Mouse (Mus musculus) midbrain, embryonic 15.5 days (tissue): ENCODE measurements around the gene Wdr19. TPM values are rescaled to one million over a fixed set of nuclear protein-coding genes. Genes with fewer than 3 reads are reported as not detected.
"Not testable (repeated sequence)": the region's sequence is repeated elsewhere in the genome, so short reads cannot be mapped to it uniquely, and the experiment has no call there.

ENCODE experiments used
- ATAC-seq: fragments of 200-750 bp; cut with Nextera tagmentation; replicated peaks from 2 replicates; pipeline ENCODE4 v1.8.0; 2017; ENCODE audit warnings: moderate TSS enrichment
- H3K27ac ChIP-seq: fragments of 300-500 bp; sonication (generic); 2 replicates; pipeline ENCODE4 v1.5.1; 2015; ENCODE audit warnings: mild to moderate bottlenecking, inconsistent platforms
- H3K27me3 ChIP-seq: fragments of 300-500 bp; sonication (generic); replicated peaks from 2 replicates; pipeline ENCODE4 v1.6.1; 2015; ENCODE audit warnings: inconsistent platforms
- H3K36me3 ChIP-seq: fragments of 300-500 bp; sonication (generic); replicated peaks from 2 replicates; pipeline ENCODE4 v1.6.1; 2015; ENCODE audit warnings: inconsistent platforms
- H3K4me1 ChIP-seq: fragments of 300-500 bp; sonication (generic); 2 replicates; pipeline ENCODE4 v1.6.1; 2015; ENCODE audit warnings: inconsistent platforms
- H3K4me2 ChIP-seq: fragments of 300-500 bp; sonication (generic); 2 replicates; pipeline ENCODE4 v1.6.1; 2015; ENCODE audit warnings: inconsistent platforms, mild to moderate bottlenecking, moderate library complexity
- H3K4me3 ChIP-seq: fragments of 300-500 bp; sonication (generic); 2 replicates; pipeline ENCODE4 v1.5.1; 2015; ENCODE audit warnings: mild to moderate bottlenecking, inconsistent platforms
- H3K9ac ChIP-seq: fragments of 300-500 bp; sonication (generic); 2 replicates; pipeline ENCODE4 v1.6.1; 2015; ENCODE audit warnings: mild to moderate bottlenecking, inconsistent platforms
- H3K9me3 ChIP-seq: fragments of 300-500 bp; sonication (generic); 2 replicates; pipeline ENCODE4 v1.6.1; 2016; ENCODE audit warnings: inconsistent platforms
- WGBS: fragments of 180-500 bp; shearing (Covaris S2); methylation state at CpG from one replicate; pipeline ENCODE4 v1.1.7; 2015; ENCODE audit warnings: mixed read lengths; 5-methylcytosine and 5-hydroxymethylcytosine counted together
- polyA plus RNA-seq: library from polyadenylated mRNA; unstranded; fragments of >200 nt; fragmentation: Nextera tagmentation; extraction: Ambion mirVana; gene quantifications from 2 replicates; pipeline ENCODE4 v1.2.1, GENCODE M21; 2015

The Wdr19 gene
- polyA plus RNA-seq, 1 experiment from 2014 or later, result 12.7 TPM

DNA sequence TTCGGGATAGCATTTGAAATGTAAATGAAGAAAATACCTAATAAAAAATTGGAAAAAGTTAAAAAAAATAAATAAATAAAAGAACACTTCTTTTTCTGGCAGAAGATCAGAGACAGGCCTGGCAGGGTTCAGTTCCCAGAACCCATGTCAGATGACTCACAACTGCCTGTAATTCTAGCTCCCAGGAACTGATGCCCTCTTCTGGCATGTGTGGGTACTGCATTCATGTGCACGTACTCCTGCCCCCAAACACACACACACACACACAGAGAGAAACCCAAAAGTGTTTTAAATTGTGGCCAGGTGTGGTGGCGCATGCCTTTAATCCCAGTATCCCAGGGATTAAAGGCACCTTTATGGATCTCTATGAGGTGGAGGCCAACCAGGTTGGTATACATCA, 84.7 kb downstream of the Wdr19 start:
- Histone ChIP-seq H3K4me1 (no peaks in the 10 kb centered on the region), H3K4me3 (no peak overlapping the region), H3K27ac (no peak overlapping the region), H3K36me3 (0 out of 2 replicates have a peak, but pooled peaks cover 4% of the 10 kb centered on the region), H3K9ac (no peak overlapping the region), H3K9me3 (no peaks in the 10 kb centered on the region), H3K27me3 (no peaks in the 10 kb centered on the region), H3K4me2 (no peak overlapping the region)
- ATAC-seq, result no peak
- 96% methylated on average over 3 of the region's 3 CpGs for WGBS

DNA sequence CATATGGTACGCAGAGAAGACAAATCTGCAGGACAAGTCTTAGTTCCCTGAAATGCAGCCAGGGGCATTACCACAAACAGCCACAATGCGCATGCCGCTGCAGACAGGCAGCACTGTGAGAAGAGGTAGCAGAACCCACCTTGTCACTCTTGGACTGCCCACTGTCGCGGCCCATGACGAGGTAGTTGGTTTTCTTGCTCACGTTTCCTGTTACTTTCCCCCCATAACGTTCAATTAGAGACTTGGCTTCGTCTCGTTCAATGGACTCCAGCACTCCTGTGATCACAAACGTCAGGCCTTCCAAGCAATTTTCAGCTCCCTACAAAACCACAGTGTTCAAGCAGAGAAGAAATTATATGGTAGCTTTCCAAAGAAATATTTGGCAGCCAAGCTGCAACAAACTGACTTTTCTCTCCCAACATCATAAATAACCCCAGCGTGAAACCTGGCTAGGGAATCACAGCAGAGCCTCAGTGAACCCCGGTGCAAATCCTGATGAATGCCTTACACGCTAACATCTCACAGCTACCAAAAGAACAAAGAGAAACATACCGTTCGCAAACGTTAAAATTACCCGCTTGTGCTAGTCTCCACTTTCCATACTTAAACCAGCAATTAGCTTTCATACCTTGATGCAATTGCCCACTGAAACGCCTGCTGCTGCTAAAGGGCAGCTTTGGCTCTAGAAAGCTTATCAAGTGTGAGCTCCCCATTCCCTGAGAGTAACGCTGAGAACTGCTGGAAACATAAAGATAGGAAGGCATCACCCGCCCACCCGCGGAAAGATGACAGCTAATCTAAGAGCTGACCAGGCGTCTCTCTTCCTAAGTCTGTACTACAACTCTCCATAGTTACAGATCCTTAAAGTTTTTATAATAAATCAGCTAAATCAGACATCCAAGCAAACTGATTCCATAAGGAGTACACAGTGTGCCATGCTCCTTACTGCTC, 88.5 kb downstream of the Wdr19 start:
- Histone ChIP-seq H3K27me3 (no peaks in the 10 kb centered on the region), H3K27ac (no peak overlapping the region), H3K36me3 (0 out of 2 replicates have a peak, but pooled peaks cover 4% of the 10 kb centered on the region), H3K9ac (no peak overlapping the region), H3K4me3 (no peak overlapping the region), H3K9me3 (no peaks in the 10 kb centered on the region), H3K4me2 (no peak overlapping the region), H3K4me1 (no peaks in the 10 kb centered on the region)
- ATAC-seq, result no peak
- WGBS, result 89% methylated on average over 24 of the region's 24 CpGs

DNA sequence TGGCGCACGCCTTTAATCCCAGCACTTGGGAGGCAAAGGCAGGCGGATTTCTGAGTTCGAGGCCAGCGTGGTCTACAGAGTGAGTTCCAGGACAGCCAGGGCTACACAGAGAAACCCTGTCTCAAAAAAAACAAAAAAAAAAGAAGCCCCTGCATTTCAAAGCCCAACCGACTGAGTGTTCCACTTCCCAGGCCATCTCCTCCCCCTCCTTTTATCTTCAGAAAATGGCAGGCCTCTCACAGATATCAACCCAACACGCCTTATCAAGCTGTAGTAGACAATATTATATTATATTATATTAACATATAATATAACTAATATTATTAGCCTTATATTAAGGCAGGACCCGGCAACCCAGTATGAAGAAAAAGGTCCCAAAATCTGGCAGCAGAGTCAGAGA, 89.5 kb downstream of the Wdr19 start:
- not testable (repeated sequence) for H3K9me3 ChIP-seq, H3K36me3 ChIP-seq, H3K27me3 ChIP-seq, H3K4me1 ChIP-seq, ATAC-seq, H3K4me2 ChIP-seq, H3K9ac ChIP-seq, H3K27ac ChIP-seq, H3K4me3 ChIP-seq
- 88% methylated on average over 8 of the region's 8 CpGs for WGBS

DNA sequence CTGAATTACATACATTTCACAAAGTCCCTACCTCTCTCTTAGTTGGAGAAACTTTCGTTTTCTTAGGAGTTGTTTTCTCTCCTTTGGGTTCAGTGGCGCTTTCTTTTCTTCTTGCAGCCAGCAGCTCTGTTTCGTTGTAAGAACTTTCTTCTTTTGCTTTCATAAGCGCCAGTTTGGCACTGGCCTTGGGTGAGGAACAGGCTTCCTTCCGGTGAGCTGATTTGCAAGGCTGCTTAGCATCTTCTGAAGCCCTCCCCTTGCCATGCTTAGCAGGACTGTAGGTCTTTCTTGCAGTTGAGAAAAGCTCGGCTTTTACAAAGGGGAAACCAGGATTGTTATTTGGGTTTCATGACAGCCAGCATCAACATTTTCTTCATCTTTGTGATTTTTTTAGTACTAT, 94.1 kb downstream of the Wdr19 start:
- Histone ChIP-seq H3K27me3 (no peaks in the 10 kb centered on the region), H3K4me2 (no peak overlapping the region), H3K9me3 (no peaks in the 10 kb centered on the region), H3K4me1 (no peaks in the 10 kb centered on the region), H3K36me3 (no peaks in the 10 kb centered on the region), H3K9ac (no peak overlapping the region), H3K27ac (no peak overlapping the region), H3K4me3 (no peak overlapping the region)
- no peak for ATAC-seq
- WGBS, result 93% methylated on average over 6 of the region's 6 CpGs

- ATAC-seq, result no peak
- Histone ChIP-seq H3K9ac (no peak overlapping the region), H3K9me3 (no peaks in the 10 kb centered on the region), H3K27me3 (no peaks in the 10 kb centered on the region), H3K36me3 (no peaks in the 10 kb centered on the region), H3K4me2 (no peak overlapping the region), H3K4me1 (no peaks in the 10 kb centered on the region), H3K27ac (no peak overlapping the region), H3K4me3 (no peak overlapping the region)
- 92% methylated on average over 2 of the region's 2 CpGs for WGBS
Measured at GRCm38 (mm10) chr5:65294270-65294669, 94.8 kb downstream of the Wdr19 start.

DNA sequence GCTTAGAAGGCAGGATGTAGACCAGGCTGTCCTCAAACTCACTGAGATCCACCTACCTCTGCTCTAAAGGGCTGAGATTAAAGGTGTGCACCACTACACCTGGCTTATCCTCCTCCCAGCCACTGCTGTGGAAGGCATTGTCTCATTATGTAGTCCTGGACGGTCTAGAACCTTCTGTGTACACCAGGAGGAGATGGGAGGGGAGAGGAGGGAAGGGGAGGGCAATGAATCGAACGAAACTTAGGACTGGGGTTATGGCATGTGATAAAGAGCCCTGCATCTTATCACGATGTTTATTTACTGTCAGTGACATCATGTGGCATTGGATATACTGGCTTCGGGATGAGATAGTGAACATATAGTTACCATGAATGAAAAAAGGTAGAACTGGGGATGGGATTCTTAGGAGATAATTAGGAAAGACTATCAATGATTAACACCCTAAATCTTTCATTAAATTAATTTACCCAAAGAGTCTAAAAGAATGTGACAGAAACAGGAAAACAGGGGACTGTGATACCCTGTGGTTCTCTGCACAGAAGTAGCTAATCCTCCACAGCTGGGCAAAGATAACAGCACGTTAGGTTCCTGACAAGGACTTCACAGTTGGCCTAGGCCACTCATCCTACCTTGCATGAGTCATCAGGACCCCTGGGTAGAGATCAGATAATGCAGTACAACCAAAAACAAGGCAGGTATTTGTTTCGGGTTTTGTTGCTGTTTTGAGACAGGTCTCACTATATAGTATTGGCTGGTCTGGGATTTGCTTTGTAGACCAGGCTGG, 98.9 kb downstream of the Wdr19 start:
- no peak overlapping the region for H3K4me2 ChIP-seq

DNA sequence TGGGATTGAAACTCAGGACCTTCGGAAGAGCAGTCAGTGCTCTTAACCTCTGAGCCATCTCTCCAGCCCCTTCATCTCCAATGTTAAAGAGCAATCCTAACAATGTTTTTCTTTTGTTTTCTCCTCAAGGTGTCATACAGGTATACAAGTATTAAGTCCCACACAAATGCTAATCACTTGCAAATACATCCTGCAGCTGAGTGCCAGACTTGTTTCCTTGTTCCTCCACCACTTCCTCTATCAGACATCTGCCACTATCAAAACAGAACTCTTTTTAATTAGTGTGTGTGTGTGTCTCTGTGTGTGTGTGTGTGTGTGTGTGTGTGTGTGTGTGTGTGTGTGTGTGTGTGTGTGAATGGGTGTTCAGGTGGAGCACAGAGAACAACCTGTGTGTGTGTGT, 100.1 kb downstream of the Wdr19 start:
- 88% methylated on average over 1 of the region's 1 CpGs for WGBS
- not testable (repeated sequence) for ATAC-seq, H3K9ac ChIP-seq, H3K4me1 ChIP-seq, H3K27me3 ChIP-seq, H3K4me3 ChIP-seq, H3K27ac ChIP-seq, H3K36me3 ChIP-seq, H3K4me2 ChIP-seq, H3K9me3 ChIP-seq

More for the DNA sequence above, 98.9 kb downstream of the Wdr19 start:
- Histone ChIP-seq H3K27ac (no peak overlapping the region), H3K27me3 (no peaks in the 10 kb centered on the region), H3K9ac (no peak overlapping the region), H3K36me3 (no peaks in the 10 kb centered on the region), H3K4me1 (no peaks in the 10 kb centered on the region), H3K9me3 (no peaks in the 10 kb centered on the region), H3K4me3 (no peak overlapping the region)
- 89% methylated on average over 7 of the region's 7 CpGs for WGBS
- ATAC-seq, result no peak

- WGBS, result 95% methylated on average over 9 of the region's 9 CpGs
- Histone ChIP-seq H3K9me3 (no peaks in the 10 kb centered on the region), H3K36me3 (no peaks in the 10 kb centered on the region), H3K4me1 (no peaks in the 10 kb centered on the region), H3K9ac (no peak overlapping the region), H3K4me3 (no peak overlapping the region), H3K4me2 (no peak overlapping the region), H3K27me3 (no peaks in the 10 kb centered on the region), H3K27ac (no peak overlapping the region)
- no peak for ATAC-seq
Measured at GRCm38 (mm10) chr5:65300121-65300520, 100.6 kb downstream of the Wdr19 start.

GRCm38 (mm10) chr5:65305516-65305915, 106.0 kb downstream of the Wdr19 start:
- no peak for ATAC-seq
- 74% methylated on average over 9 of the region's 9 CpGs for WGBS
- H3K9ac ChIP-seq, result no peak overlapping the region

GRCm38 (mm10) chr5:65308208-65308607, 108.7 kb downstream of the Wdr19 start:
- 95% methylated on average over 7 of the region's 7 CpGs for WGBS

More at GRCm38 (mm10) chr5:65305516-65305915, 106.0 kb downstream of the Wdr19 start:
- no peaks in the 10 kb centered on the region for H3K27me3 ChIP-seq
- no peak overlapping the region for H3K4me3 ChIP-seq
- H3K4me2 ChIP-seq, result no peak overlapping the region
- no peaks in the 10 kb centered on the region for H3K4me1 ChIP-seq
- H3K36me3 ChIP-seq, result no peaks in the 10 kb centered on the region
- no peak overlapping the region for H3K27ac ChIP-seq
- no peaks in the 10 kb centered on the region for H3K9me3 ChIP-seq

DNA sequence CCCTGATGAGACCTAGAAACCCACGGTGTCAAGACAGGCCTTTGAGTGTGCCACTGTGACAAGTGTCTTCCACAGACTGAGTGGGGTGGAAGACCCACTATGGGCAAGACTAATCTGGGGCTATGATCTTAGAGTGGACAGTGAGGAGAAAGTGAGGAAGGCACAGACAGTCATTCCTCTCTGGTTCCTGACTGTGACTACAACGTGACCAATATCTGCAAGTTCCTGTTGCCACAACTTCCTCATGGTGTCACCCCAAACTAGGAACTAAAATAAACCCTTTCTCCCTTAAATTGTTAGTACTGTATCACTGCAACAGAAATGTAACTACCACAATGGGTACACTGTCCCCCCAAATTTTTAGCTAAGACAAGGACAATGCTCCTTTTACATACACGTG, 109.4 kb downstream of the Wdr19 start:
- no peaks in the 10 kb centered on the region for H3K27me3 ChIP-seq
- ATAC-seq, result no peak
- H3K27ac ChIP-seq, result no peak overlapping the region
- no peak overlapping the region for H3K4me3 ChIP-seq
- H3K4me2 ChIP-seq, result no peak overlapping the region
- WGBS, result 92% methylated on average over 3 of the region's 3 CpGs
- no peaks in the 10 kb centered on the region for H3K4me1 ChIP-seq
- H3K9me3 ChIP-seq, result no peaks in the 10 kb centered on the region
- no peaks in the 10 kb centered on the region for H3K36me3 ChIP-seq
- no peak overlapping the region for H3K9ac ChIP-seq

More at GRCm38 (mm10) chr5:65308208-65308607, 108.7 kb downstream of the Wdr19 start:
- Histone ChIP-seq H3K9ac (no peak overlapping the region), H3K9me3 (no peaks in the 10 kb centered on the region), H3K27me3 (no peaks in the 10 kb centered on the region), H3K27ac (no peak overlapping the region), H3K4me1 (no peaks in the 10 kb centered on the region), H3K4me3 (no peak overlapping the region), H3K36me3 (no peaks in the 10 kb centered on the region), H3K4me2 (no peak overlapping the region)
- ATAC-seq, result no peak
